ENCODE assay signal across 9 mouse cellular contexts in the genomic region with DNA sequence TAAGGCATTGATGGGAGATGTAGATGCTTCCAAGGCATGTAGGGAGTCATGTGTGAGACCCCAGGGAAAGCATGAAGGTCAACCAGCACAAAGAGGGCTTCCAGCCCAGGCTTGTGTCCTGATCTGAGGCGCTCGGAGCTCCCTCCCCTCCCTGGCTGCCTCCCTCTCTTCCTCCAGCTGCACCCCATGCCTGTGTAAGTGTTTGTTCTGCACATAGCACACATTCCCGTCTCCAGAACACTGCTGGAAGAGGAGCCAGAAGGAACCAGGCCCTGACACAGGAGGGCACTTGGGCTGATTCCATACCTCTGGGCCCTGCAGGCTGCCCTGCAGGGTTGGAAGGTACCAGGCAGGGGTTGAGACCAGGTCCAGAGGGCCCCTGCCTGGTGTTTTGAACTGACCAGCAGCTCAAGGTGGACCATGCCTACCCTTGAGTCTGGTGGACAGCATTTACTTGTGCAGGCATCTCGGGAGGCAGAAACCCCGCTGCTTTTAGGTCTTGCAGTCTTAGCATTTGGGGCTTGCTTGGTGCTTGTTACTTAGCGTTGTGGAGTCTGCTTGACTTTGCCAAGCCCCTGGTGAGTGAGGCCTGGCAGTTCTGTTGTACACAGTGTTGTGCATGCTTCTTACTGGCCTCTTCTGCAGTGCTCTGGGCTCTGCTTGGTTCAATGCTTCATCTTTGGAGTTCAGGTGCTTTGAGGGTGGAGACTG. TPM values are rescaled to one million over a fixed set of nuclear protein-coding genes. Genes with fewer than 3 reads are reported as not detected.
DNase-seq lines count a peak whose midpoint lies in the region; ATAC-seq and TF ChIP-seq lines count a peak whose summit lies in the region.
"Had no signal": no experiment of that assay in that cellular context is flagged by ENCODE, and none has a peak within 500 bp of the region (broad histone marks: within the 10 kb centered on the region; RNA-seq: fewer than 3 reads in every experiment).

No protein-coding gene starts in this region.

- DNase-seq in heart, adult 8-10 months (ENCODE audit: low spot score), result no peak
- peak; percentile 18 for DNase-seq in brain, embryonic 14.5 days (ENCODE audit: low read depth)
- peak; percentile 71 for DNase-seq in lung, postnatal 10 days
- DNase-seq in layer of hippocampus, adult 11-12 months (ENCODE audit: low spot score), result no peak
- no peak for DNase-seq in testis, postnatal 14 days (ENCODE audit: low spot score)
- DNase-seq: liver, embryonic 13.5 days had no signal

- peak; percentile 49 for ATAC-seq in heart, embryonic 16.5 days (replicated peaks; ENCODE audit: extremely low read depth, insufficient read depth, low FRiP score)
- peak; percentile 78 for ATAC-seq in intestine, embryonic 15.5 days
- ATAC-seq in monocyte, adult 5-6 weeks (replicated peaks; ENCODE audit: insufficient number of reproducible peaks, low FRiP score, low TSS enrichment, poor library complexity, severe bottlenecking), result no peak

- no peaks in the 10 kb centered on the region for H3K9me3 ChIP-seq in heart, embryonic 16.5 days (replicated peaks; ENCODE audit: control insufficient read depth, low read length)
- no peaks in the 10 kb centered on the region for H3K9me3 ChIP-seq in intestine, embryonic 15.5 days
- H3K9me3 ChIP-seq: liver, embryonic 13.5 days had no signal

- TF ChIP-seq CTCF in brain, embryonic 14.5 days (IDR thresholded peaks at IDR 0.05; ENCODE audit: borderline replicate concordance, extremely low read depth, insufficient read depth, insufficient read length), result no peak

- H3K4me3 ChIP-seq in heart, embryonic 16.5 days (ENCODE audit: low read length), result no peak overlapping the region
- H3K4me3 ChIP-seq in intestine, embryonic 15.5 days (replicated peaks), result no peak overlapping the region
- H3K4me3 ChIP-seq: liver, embryonic 13.5 days had no signal

- H3K4me1 ChIP-seq in heart, embryonic 16.5 days (ENCODE audit: control insufficient read depth, insufficient read depth, low read length), result peaks cover 36% of the 10 kb centered on the region
- H3K4me1 ChIP-seq in intestine, embryonic 15.5 days (replicated peaks), result peaks cover 13% of the 10 kb centered on the region
- H3K4me1 ChIP-seq: liver, embryonic 13.5 days had no signal

- H3K27me3 ChIP-seq in heart, embryonic 16.5 days (ENCODE audit: control insufficient read depth, insufficient read depth, low read length), result no peaks in the 10 kb centered on the region
- H3K27me3 ChIP-seq in intestine, embryonic 15.5 days (replicated peaks), result no peaks in the 10 kb centered on the region
- H3K27me3 ChIP-seq: liver, embryonic 13.5 days had no signal

- 50% methylated on average over 6 of the region's 6 CpGs for WGBS in heart, embryonic 16.5 days
- WGBS in intestine, embryonic 15.5 days, result 44% methylated on average over 6 of the region's 6 CpGs

- peak overlapping the region; percentile 23 for H3K9ac ChIP-seq in heart, embryonic 16.5 days (ENCODE audit: low read length)
- no peak overlapping the region for H3K9ac ChIP-seq in intestine, embryonic 15.5 days
- H3K9ac ChIP-seq: liver, embryonic 13.5 days had no signal

- no peak overlapping the region for H3K4me2 ChIP-seq in heart, embryonic 16.5 days (ENCODE audit: low read depth, low read length)
- no peak overlapping the region for H3K4me2 ChIP-seq in intestine, embryonic 15.5 days (replicated peaks)
- H3K4me2 ChIP-seq: liver, embryonic 13.5 days had no signal

- H3K27ac ChIP-seq in heart, embryonic 16.5 days (ENCODE audit: low read length), result peak overlapping the region; percentile 93
- peak overlapping the region; percentile 83 for H3K27ac ChIP-seq in intestine, embryonic 15.5 days
- H3K27ac ChIP-seq: liver, embryonic 13.5 days had no signal

- H3K36me3 ChIP-seq in heart, embryonic 16.5 days (ENCODE audit: control insufficient read depth, insufficient read depth), result no peaks in the 10 kb centered on the region
- H3K36me3 ChIP-seq in intestine, embryonic 15.5 days, result no peaks in the 10 kb centered on the region
- H3K36me3 ChIP-seq: liver, embryonic 13.5 days had no signal

- TF ChIP-seq POLR2A in brain, embryonic 14.5 days (IDR thresholded peaks at IDR 0.05; ENCODE audit: borderline replicate concordance, extremely low read depth, insufficient read depth, insufficient read length, poor library complexity, severe bottlenecking), result no peak

RNA-seq across cellular contexts. Expression of a gene that starts 45.2 kb away (rescaled TPM):
- 9.2 and 10.3 TPM in 2 replicates for polyA plus RNA-seq in heart, embryonic 16.5 days (2015; fragmentation: Nextera tagmentation; extraction: Ambion mirVana)
- total RNA-seq in heart, adult 8-10 months (2022), result 10 to 100 TPM; 51.4 to 56.2 (median 54.6) TPM
- polyA plus RNA-seq in brain, embryonic 14.5 days (2012; rRNA removed), result 25.5 and 36.2 TPM in 2 replicates
- polyA plus RNA-seq in intestine, embryonic 15.5 days (2015; fragmentation: Nextera tagmentation; extraction: Ambion mirVana), result 2.0 and 2.8 TPM in 2 replicates
- total RNA-seq in monocyte, adult 5-6 weeks (2017), result 0.10 TPM in 1 of 3 replicates, not detected in the others

Comparison
In these comparisons a context has a peak if more than half of its experiments do, and no peak if none do; other contexts are left out.
1. DNase-seq: peak in brain, embryonic 14.5 days (single experiment) and lung, postnatal 10 days (single experiment); none in heart, adult 8-10 months (single experiment), layer of hippocampus, adult 11-12 months (single experiment) and testis, postnatal 14 days (single experiment).